Mouse (Mus musculus) kidney, postnatal 36 days (tissue): ENCODE results near the gene Mlec.
"Not testable (repeated sequence)": the region's sequence is repeated elsewhere in the genome, so short reads cannot be mapped to it uniquely, and the experiment has no call there.

Source experiments
- DNase-seq, 2 experiments: peaks; one replicate each; pipeline ENCODE4 v3.0.0; 2021 to 2022; ENCODE audit warnings: mixed read lengths in 2 of 2

Mlec gene

DNA sequence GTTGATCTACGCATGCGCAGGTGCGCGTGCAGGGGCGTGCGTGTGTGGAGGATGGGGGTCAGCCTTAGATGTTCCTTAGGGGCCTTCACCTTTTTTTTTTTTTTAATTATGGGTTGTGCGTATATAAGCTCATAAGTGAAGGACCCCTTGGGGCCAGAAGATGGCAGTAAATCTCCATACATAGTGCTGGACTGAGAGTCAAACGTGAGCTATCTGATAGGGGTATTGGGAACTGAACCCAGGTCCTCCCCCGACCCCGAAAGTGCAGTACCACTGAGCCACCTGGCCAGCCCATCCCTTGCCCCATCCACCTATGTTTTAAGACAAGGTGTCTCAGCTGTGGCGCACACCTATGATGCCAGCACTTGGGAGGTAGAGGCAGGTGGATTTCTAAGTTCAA lies 21.6 kb upstream of the Mlec start:
- DNase-seq, result no peak

DNA sequence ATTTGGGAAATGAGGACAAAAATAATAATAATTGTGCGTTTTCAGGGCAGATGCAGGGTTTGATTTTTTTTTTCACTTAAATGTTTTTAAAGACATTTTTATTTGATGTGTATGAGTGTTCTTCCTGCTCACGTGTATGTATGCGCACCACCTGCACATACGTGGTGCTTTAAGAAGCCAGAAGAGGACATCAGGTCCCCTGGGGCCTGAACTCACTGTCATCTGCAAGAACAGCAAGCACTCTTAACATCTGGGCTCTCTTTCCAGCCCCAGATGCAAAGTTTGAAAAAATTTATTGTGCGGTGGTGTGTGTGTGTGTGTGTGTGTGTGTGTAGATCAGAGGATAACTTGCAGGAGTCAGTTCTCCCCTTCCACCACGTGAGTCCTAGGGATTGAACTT lies 19.9 kb upstream of the Mlec start:
- DNase-seq, result no peak

DNA sequence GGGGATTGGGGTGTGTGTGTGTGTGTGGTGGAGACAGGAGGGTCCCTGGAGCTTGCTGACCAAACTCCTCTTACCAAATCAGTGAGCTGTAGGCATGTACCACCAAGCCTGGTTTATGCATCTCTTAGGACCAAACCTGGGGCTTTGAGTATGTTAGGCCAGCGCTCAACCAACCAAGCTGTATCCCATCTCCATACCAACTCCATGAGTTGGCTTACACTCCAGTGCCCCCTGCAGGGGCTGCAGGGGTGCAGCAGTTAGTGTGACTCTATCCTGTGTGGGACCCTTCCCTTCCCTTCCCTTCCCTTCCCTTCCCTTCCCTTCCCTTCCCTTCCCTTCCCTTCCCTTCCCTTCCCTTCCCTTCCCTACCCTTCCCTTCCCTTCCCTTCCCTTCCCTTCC lies 16.6 kb upstream of the Mlec start:
- no peak for DNase-seq

DNA sequence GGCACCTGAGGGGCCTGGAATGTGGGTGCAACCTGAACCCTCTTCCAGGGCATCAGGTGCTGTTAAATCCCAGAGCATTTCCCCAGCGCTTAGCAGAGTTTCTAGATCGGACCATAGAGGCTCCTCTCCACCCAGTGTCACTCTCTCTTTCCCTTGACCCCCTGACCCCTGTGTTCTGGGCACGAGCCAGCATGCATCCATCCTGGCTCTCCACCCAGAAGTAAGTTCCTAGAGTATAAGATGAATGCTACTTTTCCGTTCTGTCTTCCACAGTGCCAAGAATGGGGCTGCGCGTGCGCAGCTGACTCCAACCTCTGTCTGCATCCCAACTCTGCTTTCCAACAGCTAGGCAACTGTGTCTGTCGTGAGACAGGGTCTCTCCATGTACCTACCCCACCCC lies 12.2 kb upstream of the Mlec start:
- peak; percentile 60 to 72 for DNase-seq

DNA sequence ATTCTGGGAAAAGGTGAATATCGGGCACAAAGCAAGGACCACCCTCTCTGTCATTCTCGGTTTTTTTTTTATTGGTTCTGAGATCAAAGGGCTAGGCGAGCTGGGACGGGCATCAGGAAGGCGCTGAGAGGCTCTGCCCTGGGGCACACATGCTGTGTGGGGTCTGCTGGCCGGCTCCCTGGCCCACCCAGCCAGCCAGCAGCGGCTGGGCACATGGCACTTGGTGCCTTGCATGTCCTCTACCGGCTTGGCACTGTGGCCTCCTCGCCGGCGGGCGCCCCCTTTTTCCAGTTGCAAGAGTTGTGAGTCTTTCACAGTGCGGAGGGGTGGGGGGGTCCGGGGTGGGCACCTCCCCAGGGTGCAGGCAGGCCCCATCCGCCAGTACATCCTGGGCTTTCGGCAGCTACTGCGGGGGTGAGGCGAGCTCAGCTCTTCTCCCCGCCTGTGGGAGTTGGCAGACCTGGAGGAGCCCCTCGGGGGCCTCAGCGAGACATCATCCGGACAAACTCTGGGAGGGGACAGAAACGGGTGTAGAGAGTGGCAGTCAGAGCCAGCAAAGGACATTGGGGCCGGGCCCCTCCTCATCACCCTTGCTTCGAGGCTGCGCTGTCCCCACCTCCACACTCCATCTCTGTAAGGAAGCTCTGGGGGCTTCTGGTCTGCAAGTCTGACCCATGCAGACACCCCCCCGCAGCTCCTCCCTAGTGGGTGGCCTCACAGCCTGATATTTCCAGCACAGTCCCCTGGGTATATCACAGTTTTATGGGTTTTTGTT lies 10.8 kb upstream of the Mlec start:
- no peak for DNase-seq

DNA sequence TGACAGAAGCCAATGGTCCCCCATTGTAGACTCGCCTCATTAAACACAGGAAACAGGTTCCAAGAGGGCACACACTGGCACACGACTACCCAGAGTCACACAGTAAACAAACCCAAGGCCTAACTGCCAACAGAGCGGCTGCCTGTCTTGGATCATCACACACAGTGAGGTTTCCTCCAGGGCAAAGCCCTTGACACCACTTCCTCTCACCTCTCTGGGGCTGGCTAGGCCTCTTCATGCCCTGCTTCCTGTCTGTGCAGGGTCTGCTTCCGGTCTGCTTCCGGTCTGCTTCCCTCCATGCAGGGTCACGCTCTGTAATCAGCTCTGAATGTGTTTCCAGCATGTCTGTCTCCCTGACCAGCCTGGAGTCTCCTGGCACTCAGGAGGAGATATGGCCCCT lies 9.4 kb upstream of the Mlec start:
- DNase-seq, result peak in 1 of 2 experiments; percentile 45

DNA sequence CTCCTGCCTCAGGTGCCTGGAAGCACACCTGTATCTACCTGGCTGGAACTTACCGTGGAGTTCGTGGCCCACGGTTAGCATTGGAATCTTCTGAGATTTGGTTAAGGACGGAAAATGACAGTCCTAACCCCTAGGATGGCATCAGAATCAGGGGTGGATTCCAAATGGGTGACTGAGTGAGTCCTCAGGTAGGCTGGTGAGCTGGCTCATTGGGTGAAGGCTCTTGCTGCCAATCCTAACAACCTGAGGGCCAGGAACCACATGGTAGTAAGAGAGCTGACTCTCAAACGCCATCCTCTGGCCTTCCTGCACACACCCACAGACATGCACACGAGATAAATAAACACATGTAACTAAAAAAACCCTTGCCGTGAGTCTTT lies 8.8 kb upstream of the Mlec start:
- no peak for DNase-seq

DNA sequence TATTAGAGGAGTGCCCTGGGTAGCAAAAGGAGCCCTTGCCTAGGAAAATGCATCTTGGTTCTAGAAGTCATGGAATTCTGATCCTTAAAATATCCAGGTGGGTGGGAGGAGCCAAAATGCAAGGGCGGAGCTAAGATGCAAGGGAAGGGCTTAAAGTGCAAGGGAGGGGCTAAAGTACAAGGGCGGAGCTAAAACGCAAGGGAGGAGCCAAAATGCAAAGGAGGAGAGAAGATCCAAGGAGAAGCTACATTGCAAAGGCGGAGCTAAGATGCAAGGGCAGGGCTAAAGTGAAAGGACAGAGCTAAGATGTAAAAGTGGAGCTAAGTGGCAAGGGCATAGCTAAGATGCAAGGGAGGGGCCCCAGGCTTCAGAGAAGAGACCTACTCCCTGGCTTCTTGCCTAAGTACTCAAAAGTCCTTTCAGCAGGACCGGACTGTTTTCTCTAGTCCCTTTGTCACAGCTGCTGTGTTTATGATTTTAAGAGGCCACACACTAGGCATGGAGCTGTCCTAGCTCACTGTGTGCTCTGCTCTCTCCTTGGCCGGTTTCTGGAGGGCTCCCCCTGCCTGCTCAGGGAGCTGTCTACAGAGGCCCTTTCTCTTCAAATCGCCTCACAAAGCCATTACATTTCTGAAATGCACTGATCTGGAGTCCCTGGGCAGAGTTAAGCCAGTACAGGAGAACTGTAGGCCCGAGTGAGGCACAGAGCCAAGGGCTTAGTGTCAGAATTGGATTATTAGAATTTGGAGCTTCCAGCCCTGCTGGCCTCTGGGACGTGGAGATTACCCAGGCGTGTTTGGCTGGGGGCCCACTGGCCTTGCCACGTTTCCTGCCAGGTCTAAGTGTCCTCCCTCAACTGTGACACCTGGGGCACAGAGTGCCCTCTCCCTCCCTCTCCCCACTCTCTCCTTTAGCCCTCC lies 8.2 kb upstream of the Mlec start:
- DNase-seq, result peak; percentile 76 to 88

DNA sequence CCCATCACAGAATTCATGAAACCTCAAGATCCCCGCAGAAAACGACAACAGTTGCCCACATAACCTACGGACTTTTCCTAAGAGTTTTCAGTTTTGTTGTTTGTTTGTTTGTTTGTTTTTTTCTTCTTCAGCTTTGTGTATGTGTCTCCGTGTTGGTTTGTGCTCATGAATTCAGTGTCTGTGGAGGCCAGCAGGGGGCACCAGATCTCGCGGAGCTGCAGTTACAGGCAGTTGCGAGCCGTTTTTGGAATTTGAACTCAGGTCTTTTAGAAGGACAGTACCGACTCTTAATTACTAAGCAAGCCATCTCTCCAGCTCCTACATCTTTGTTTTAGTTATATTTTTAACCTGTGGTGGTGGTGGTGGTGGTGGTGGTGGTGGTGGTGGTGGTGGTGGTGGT lies 7.4 kb upstream of the Mlec start:
- peak in 1 of 2 experiments; percentile 66 for DNase-seq

DNA sequence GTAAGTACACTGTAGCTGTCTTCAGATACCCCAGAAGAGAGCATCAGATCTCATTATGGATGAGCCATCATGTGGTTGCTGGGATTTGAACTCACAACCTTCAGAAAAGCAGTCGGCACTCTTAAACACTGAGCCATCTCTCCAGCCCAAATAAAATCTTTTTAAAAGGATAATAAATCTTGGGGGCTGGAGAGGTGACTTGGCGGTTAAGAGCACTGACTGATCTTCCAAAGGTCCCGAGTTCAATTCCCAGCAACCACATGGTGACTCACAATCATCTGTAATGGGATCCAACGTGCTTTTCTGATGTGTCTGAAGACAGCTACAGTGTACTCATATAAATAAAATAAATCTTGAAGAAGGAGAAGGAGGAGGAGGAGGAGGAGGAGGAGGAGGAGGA lies 6.5 kb upstream of the Mlec start:
- not testable (repeated sequence) for DNase-seq

DNA sequence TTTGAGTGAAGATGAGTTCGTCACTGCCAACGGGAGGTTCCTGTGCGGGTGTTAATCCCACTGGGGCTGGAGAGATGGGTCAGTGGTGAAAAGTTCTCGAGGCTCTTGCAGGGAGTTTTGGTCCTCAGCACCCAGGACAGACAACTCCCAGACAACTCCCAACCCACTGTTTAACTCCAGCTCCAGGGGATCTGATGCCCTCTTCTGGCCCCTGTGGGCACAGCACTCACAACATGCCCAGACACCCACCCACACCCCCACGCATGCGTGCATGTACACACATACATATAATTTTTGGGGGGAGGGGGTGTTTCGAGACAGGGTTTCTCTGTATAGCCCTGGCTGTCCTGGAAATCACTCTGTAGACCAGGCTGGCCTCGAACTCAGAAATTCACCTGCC lies 5.6 kb upstream of the Mlec start:
- DNase-seq, result peak; percentile 73 to 87

DNA sequence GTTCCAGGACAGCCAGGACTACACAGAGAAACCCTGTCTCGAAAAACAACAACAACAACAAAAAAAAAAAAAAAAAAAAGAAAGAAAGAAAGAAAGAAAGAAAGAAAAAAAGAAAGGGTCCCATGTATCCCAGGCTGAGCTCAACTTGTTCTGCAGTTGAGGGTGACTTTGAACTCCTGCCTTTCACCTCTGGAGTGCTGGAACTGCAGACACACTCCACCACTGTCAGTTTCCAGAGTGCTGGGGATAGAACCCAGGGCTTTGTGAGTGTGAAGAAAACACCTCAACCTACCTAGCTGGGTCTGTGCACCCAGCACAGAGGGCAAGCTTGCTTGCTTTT lies 3.9 kb upstream of the Mlec start:
- not testable (repeated sequence) for DNase-seq

DNA sequence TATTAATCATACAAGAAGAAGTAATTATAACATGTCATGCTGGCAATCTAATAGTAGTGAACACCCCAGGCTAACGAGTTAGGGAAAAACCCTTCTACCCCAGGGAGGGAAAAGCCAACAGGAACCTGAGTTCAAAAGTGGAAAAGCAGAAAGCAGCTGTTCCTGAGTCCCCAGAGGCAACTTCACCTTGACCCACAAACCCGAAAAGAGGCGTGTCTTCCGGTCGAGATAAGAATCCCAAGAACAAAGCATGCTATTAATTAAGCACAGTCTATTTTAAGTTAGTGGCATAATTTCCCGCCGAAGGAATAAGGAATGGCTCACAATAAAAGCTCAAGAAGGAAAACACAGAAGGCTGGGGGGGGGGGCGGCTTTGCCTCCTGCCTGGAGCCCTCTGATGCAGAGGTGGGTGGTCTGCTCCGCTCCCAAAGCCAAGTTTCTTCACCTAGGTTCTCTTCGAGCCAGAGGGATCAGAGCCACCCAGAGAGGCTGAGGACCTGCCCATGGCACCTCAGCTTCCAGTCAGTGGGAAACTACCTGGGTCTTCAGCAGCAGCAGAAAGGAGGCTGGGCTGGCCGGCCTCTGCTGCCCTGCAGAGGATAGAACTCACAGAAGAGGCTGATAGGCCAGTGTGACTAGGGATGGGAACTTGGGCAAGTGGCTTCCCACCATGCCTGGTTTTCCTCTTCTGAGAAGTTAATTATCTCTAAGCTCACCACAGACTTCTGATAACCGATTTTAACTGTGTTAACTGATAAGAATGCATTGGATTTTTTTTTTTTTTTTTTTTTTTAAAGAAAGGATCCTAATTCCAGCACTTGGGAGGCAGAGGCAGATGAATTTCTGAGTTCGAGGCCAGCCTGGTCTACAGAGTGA lies 3.3 kb upstream of the Mlec start:
- no peak for DNase-seq

DNA sequence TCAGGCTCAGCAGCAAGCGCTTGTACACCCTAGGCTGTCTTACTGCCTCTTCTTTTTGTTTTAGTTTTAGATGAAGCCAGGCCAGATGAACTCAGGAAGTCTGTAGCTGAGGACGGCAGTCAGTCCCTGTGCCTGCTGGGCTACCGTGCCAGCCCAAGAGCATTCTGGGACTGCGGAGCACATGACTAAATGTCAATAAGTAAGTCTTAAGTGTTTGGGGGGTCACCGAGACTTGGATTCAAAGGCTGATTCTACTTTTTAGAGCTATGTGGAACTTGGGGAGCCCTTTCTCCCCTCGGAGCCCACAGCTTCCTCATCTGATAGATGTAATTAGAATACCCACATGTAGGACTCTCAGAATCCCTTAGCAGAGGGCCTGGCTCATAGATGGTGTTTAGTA lies 2.7 kb upstream of the Mlec start:
- no peak for DNase-seq

DNA sequence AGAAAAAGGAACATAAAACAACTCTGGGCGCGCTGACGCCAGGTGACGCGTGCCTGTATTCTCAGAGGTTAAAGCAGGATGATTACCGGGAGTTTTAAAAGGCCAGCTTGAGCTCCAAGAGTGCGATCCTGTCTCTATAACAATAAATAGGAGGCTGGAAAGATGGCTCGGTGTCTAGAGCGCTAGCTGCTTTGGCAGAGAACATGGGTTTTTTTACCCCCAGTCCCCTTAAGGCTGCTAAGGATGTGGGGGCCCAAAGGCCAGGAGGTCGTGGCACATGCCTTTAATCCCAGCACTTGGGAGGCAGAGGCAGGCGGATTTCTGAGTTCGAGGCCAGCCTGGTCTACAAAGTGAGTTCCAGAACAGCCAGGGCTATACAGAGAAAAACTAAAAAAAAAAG lies 1.2 kb upstream of the Mlec start:
- DNase-seq, result no peak

DNA sequence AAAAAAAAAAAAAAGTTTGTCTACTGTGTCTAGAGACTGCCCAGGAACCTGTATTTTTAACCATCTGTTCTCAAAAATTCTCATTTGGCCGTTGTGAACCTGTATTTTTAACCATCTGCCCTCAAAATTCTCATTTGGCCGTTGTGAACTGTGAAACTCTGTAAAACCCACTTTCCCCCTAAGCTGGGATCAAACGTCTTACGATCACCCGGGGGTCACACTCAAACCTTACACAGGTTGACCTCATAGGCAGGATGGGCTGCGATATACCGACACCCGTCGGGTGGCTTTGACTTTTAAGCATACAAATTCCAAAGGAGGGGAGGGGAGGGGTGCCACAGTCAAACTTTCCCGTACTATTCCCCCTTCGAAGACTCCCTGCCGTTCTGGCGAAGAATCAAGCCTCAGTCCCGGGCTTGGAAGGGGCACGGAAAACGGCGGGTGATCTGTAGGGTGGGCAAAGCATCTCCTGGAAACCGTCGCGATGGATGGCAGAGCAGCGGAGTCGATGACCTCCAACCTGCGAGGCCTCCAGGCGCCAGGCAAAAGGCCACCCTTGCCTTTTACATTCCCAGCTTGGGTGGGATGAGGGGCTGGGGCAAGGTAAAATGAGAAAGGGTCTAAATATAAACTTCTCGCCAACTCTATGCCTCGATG lies 918 bp downstream of the Mlec start:
- peak in 1 of 2 experiments; percentile 47 for DNase-seq

DNA sequence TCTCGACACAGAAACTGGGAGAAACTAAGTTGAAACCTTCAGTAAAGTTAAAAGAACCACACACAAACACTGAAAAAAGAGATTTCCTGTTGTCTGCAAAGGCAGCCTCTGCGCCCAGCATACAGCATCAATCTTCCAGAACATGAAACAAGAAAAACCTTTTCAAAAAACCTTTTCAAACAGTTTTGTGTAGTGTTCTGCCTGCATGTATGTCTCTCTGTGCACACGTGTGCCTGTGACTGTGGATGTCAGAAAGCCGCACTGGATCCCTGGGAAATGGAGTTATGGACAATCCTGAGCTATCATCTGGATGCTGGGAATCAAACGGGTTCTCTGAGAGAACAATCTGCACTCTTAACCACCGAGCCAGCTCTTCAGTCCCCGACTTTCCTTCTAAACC lies 1.6 kb downstream of the Mlec start:
- DNase-seq, result no peak

DNA sequence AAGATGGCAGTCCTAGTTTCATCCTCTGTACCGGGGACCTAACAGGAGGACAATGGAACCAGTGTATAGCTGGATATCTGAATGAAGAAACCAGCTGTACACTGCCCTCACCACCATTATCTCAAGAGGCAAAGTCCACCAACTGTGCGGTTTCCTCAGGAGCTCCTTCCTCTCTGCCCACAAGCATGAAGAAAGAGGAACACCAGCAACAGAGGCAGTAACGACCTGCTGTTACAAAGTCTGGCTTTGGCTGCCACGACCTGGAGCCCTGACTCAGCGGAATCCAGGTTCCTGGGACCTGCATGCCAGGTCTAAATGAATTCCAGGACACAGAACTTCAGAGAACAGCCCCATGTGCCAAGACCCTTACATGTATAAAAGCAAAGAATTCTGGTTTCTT lies 2.1 kb downstream of the Mlec start:
- peak; percentile 85 to 88 for DNase-seq

DNA sequence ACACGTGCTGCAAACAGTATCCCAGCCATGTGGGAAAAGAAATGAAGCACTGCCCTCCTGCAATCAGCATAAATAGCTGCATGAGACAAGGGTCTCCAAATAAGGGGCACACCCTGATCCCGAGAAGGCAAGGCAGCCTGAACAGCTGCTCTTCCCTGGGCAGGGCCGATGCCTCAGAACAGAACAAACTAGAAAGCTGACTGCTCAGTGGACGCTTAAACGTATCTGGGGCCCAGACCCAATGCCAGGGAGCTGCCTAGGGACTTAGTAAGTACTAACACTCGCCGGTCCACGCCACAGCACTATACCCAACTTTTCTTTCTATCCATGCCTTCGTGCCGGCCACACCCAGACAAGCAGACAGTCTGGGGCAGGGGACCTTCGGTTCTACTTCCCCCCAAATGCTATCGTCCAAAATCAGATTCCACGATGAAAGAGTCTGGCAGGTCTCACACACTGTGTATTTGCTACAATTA lies 2.8 kb downstream of the Mlec start:
- DNase-seq, result no peak

DNA sequence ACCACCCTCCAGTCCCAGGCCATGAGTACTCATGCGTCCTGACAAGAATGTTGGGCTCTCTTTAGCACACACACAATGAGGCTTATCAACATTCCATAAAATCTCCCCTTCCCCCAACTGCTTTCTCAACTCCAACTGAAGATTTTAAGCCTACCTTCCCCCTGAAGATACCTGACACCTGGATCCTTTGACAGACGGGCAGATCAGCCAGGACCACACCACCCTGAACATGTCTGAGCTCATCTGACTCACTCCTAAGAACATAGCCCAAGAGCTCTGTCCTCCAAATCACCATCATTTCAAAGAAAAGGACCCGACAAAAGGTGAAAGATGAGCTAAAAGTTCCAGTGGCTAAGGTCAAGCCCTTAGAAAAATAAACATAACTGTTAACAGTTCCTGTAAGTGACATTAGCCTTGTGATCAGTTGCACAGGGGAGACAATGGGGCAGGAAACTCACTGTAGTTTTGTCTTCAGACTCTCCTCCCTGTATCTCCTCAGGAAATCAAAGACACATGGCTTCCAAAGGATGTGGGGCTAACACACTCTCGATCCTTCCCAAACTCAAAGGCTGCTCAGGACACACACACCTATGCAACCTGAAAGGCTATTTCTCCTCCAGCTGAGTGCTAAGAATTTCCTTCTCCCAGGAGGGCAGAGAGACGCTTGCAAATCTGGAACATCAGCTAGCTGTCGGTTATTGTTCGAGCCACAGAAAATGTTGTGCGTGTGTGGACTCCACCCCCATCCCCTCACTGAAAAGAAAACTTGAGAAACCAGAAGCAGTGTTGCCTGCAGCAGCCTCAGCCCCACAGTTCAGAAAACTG lies 5.6 kb downstream of the Mlec start:
- DNase-seq, result no peak

DNA sequence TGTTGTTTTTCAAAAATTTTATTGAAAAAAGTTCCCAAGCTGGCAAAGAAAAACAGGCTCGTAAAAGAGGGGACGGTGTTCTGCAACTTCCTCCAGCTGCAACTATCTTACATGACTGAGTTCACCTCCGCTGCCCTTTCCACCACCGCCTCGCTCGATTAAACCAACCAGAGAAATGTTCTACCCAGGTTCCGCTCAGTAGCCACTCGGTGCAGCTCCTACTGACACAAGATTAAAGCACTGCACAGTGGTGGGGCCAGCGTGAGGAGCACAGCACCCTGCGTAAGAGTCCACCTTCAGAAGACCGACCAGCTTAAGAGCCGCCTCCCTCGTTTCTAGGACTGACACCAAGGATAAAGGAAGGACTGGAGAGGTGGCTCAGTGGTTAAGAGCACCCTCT lies 6.5 kb downstream of the Mlec start:
- peak; percentile 74 to 81 for DNase-seq

DNA sequence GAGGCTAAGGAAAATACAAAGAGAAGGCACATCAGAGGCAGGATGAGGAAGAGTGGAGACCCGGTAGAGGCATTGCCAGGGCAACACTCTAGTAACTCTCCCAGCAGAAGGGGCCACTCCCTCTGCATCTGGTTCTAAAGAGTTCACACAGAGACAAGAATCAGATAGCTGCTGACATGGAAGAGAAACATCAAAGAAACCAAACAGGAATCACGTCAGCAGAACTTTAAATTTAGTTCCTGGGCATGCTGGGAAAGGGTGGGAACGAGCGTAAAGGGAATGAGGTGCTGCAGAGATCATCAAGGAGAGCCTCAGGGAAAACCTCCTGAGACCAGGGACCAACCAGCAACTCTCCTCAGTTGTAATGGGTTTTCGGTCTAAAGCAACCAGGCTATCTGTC lies 7.0 kb downstream of the Mlec start:
- no peak for DNase-seq
